Comparison of ENCODE assay signal across 30 mouse cellular contexts in the genomic region with DNA sequence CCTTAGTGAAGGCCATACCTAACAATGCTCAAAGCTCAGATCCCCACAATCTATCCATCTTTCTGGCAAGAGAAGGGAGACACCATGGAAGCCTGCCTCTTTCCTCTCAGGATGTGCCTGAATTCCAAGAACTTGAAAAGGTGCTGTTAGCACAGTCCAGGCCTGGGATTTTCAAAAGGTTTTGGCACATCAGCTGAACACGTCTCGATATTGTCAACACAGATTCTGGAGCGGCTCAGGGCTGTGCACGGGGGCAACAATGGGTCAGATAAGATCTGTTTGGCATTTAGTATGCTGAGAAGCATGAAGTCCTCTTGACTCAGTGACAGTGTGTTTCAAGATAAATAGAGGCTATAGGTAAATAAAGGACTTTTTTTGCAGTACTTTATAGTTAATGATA.
A peak's percentile ranks its signal among the peaks of the same experiment; 100 is the strongest.
DNase-seq lines count a peak whose midpoint lies in the region; ATAC-seq lines count a peak whose summit lies in the region.
"Had no signal": no experiment of that assay in that cellular context is flagged by ENCODE, and none has a peak within 500 bp of the region (broad histone marks: within the 10 kb centered on the region; RNA-seq: fewer than 3 reads in every experiment).

No protein-coding gene starts in this region.

- no peaks in the 10 kb centered on the region; the same call in 1 of the 2 replicates for H3K27me3 ChIP-seq in lung, embryonic 15.5 days
- no peaks in the 10 kb centered on the region for H3K27me3 ChIP-seq in heart, embryonic 14.5 days (ENCODE audit: control insufficient read depth, insufficient read depth, low read length)
- H3K27me3 ChIP-seq: embryonic facial prominence, embryonic 15.5 days; forebrain, embryonic 12.5 days; liver, embryonic 12.5 days; megakaryocyte, embryonic 14.5 days; midbrain, embryonic 12.5 days; neural tube, embryonic 13.5 days had no signal

- WGBS in lung, embryonic 15.5 days, result 9% methylated on average over 4 of the region's 4 CpGs
- WGBS in heart, embryonic 14.5 days, result 1% methylated on average over 4 of the region's 4 CpGs

- H3K4me2 ChIP-seq in lung, embryonic 15.5 days, result no peak overlapping the region
- no peak overlapping the region for H3K4me2 ChIP-seq in heart, embryonic 14.5 days (ENCODE audit: low read length)
- H3K4me2 ChIP-seq: embryonic facial prominence, embryonic 15.5 days; forebrain, embryonic 12.5 days; liver, embryonic 12.5 days; midbrain, embryonic 12.5 days; neural tube, embryonic 13.5 days had no signal

- H3K36me3 ChIP-seq in lung, embryonic 15.5 days, result no peaks in the 10 kb centered on the region
- no peaks in the 10 kb centered on the region for H3K36me3 ChIP-seq in heart, embryonic 14.5 days (ENCODE audit: control insufficient read depth, insufficient read depth, low read length)
- H3K36me3 ChIP-seq: embryonic facial prominence, embryonic 10.5 days; embryonic facial prominence, embryonic 15.5 days; forebrain, embryonic 12.5 days; G1E; liver, embryonic 12.5 days; midbrain, embryonic 12.5 days; neural tube, embryonic 13.5 days had no signal

- peak; percentile 86 for DNase-seq in heart, adult 11 months
- no peak for DNase-seq in heart, postnatal 25 days (ENCODE audit: low spot score)
- DNase-seq in lung, postnatal 36 days, result no peak
- DNase-seq in heart, postnatal 4 days, result peak; percentile 27
- DNase-seq in urinary bladder, postnatal 10 days (ENCODE audit: low spot score), result no peak
- no peak for DNase-seq in layer of hippocampus, adult 9-11 months
- DNase-seq: adrenal gland, adult 8-10 months; cerebellum, adult 8-10 months; cerebellum, postnatal 25 days; forebrain, postnatal 0 days; gastrocnemius, postnatal 10 days; kidney, adult 18-20 months; kidney, postnatal 36 days; layer of hippocampus, postnatal 36 days; left cerebral cortex, postnatal 4 days; liver, postnatal 0 days; lung, postnatal 4 days; thymus, postnatal 14 days had no signal

- H3K4me3 ChIP-seq in lung, embryonic 15.5 days, result no peak overlapping the region
- no peak overlapping the region for H3K4me3 ChIP-seq in heart, embryonic 14.5 days (ENCODE audit: control insufficient read depth in 1 of 2, insufficient read depth in 1 of 2, low read depth in 1 of 2, low read length in 2 of 2)
- H3K4me3 ChIP-seq: embryonic facial prominence, embryonic 10.5 days; embryonic facial prominence, embryonic 15.5 days; forebrain, embryonic 12.5 days; layer of hippocampus, adult 2 months; liver, embryonic 12.5 days; megakaryocyte, embryonic 14.5 days; midbrain, embryonic 12.5 days; neural tube, embryonic 13.5 days had no signal

- H3K4me1 ChIP-seq in lung, embryonic 15.5 days, result no peaks in the 10 kb centered on the region
- peaks cover 13 to 26% of the 10 kb centered on the region in 2 experiments for H3K4me1 ChIP-seq in heart, embryonic 14.5 days (ENCODE audit: control insufficient read depth in 2 of 2, insufficient read depth in 2 of 2, low read length in 2 of 2)
- H3K4me1 ChIP-seq: embryonic facial prominence, embryonic 10.5 days; embryonic facial prominence, embryonic 15.5 days; forebrain, embryonic 12.5 days; megakaryocyte, embryonic 14.5 days; midbrain, embryonic 12.5 days; neural tube, embryonic 13.5 days had no signal

- H3K9me3 ChIP-seq in lung, embryonic 15.5 days, result no peaks in the 10 kb centered on the region
- H3K9me3 ChIP-seq in heart, embryonic 14.5 days (ENCODE audit: control insufficient read depth, low read length), result no peaks in the 10 kb centered on the region
- H3K9me3 ChIP-seq: embryonic facial prominence, embryonic 10.5 days; embryonic facial prominence, embryonic 15.5 days; forebrain, embryonic 12.5 days; G1E; liver, embryonic 12.5 days; megakaryocyte, embryonic 14.5 days; midbrain, embryonic 12.5 days; neural tube, embryonic 13.5 days had no signal

- intact Hi-C loops in heart, postnatal 25 days (cut with DNase I), result loop anchor here (5.0 kb wide), 1 partner anchor 428 kb away; no protein-coding TSS in a partner anchor

- peak; percentile 46; the same call in 1 of the 2 replicates for ATAC-seq in lung, embryonic 15.5 days (ENCODE audit: borderline replicate concordance, extremely low read depth, low FRiP score, low TSS enrichment)
- peak; percentile 59; the same call in 1 of the 2 replicates for ATAC-seq in heart, embryonic 14.5 days (ENCODE audit: insufficient number of reproducible peaks, insufficient read depth, low FRiP score, low read depth)
- ATAC-seq: forebrain, postnatal 0 days; hindbrain, embryonic 16.5 days; liver, embryonic 12.5 days; liver, postnatal 0 days had no signal

- no peak overlapping the region for H3K9ac ChIP-seq in lung, embryonic 15.5 days
- H3K9ac ChIP-seq in heart, embryonic 14.5 days (ENCODE audit: low read length), result no peak overlapping the region
- H3K9ac ChIP-seq: embryonic facial prominence, embryonic 15.5 days; forebrain, embryonic 12.5 days; forebrain, postnatal 0 days; liver, embryonic 12.5 days; liver, postnatal 0 days; midbrain, embryonic 12.5 days; neural tube, embryonic 13.5 days had no signal

- no peak overlapping the region for H3K27ac ChIP-seq in lung, embryonic 15.5 days
- H3K27ac ChIP-seq in heart, embryonic 14.5 days (replicated peaks in 1 of 2; ENCODE audit: control insufficient read depth in 1 of 2, insufficient read depth in 1 of 2, low read depth in 2 of 2, low read length in 2 of 2), result peak overlapping the region; percentile 68 to 81
- H3K27ac ChIP-seq: embryonic facial prominence, embryonic 10.5 days; embryonic facial prominence, embryonic 15.5 days; forebrain, embryonic 12.5 days; layer of hippocampus, adult 2 months; liver, embryonic 12.5 days; midbrain, embryonic 12.5 days; neural tube, embryonic 13.5 days had no signal

Comparison
In these comparisons a context has a peak if more than half of its experiments do, and no peak if none do; other contexts are left out.
1. DNase-seq: peak in heart, adult 11 months (single experiment) and heart, postnatal 4 days (single experiment); none in heart, postnatal 25 days (single experiment), lung, postnatal 36 days (single experiment), urinary bladder, postnatal 10 days (single experiment) and layer of hippocampus, adult 9-11 months (single experiment).